Mouse (Mus musculus): ENCODE results near the gene Scnn1b. TPM values are rescaled to one million over a fixed set of nuclear protein-coding genes. Genes with fewer than 3 reads are reported as not detected.

Gene Scnn1b
- polyA plus RNA-seq, 1 experiment = 0.15 TPM

DNA sequence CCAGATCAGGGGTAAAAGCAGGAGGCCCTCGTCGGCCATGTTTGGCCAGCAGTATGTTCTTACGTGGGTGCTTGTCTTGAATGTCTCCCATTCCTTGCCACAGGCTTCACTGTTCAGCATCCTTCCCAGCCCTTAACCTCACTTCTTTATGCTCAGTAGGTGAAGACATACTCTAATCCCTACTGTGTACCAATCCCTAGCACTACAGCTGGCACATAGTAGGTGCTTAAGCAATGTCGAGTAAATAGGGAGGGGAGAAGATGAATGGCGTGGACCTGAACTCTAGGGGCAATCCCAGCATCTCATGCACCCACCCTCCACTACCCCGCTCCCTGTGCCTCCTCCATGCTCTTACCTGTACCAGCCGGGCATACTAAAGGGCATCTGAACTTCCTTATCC is 59.5 kb downstream of the Scnn1b start:
- TF ChIP-seq POLR2A (IDR thresholded peaks at IDR 0.05; ENCODE audit: borderline replicate concordance, extremely low read depth, insufficient read depth, insufficient read length, poor library complexity, severe bottlenecking) (no peak), CTCF (IDR thresholded peaks at IDR 0.05; ENCODE audit: borderline replicate concordance, extremely low read depth, insufficient read depth, insufficient read length) (no peak)
- DNase-seq (ENCODE audit: low read depth) = no peak

DNA sequence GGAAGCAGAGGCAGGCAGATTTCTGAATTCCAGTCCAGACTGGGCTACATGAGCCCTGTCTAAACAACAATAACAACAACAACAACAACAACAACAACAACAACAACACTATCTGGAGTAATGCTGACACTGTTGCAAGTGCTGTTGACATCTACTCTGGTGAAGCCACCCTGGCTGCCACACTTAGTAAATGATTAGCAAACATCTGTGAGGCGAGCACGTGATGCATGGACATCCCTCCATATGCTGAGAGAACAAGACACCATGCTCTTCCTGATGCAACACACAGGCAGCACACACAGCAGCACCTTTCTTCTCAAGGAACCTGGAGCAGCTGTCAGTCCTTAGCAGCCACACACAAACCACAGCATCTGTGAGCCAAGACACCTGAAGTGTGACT is 63.0 kb downstream of the Scnn1b start:
- TF ChIP-seq POLR2A (IDR thresholded peaks at IDR 0.05; ENCODE audit: borderline replicate concordance, extremely low read depth, insufficient read depth, insufficient read length, poor library complexity, severe bottlenecking) (no peak), CTCF (IDR thresholded peaks at IDR 0.05; ENCODE audit: borderline replicate concordance, extremely low read depth, insufficient read depth, insufficient read length) (no peak)
- DNase-seq (ENCODE audit: low read depth) = no peak

DNA sequence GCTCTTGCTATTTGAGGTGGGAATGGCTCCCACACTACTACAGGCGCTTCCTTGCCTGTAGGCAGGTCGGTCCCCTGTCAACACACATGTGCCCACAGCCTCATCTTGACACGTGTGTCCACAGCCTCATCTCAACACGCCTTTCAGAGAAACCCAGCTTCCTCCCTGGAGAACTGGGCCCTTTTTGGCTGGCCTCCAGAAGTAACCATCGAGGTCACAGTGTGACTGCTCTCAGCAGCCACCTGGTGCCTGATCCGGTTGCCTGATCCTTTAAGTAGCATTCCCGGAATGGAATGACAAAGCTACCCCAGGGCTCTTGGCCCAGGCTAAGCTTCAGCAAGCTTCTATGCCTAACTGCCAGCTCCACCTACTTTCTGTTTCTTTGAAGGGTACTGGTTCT is 66.4 kb downstream of the Scnn1b start:
- TF ChIP-seq CTCF (IDR thresholded peaks at IDR 0.05; ENCODE audit: borderline replicate concordance, extremely low read depth, insufficient read depth, insufficient read length) (no peak), POLR2A (IDR thresholded peaks at IDR 0.05; ENCODE audit: borderline replicate concordance, extremely low read depth, insufficient read depth, insufficient read length, poor library complexity, severe bottlenecking) (no peak)
- peak; percentile 31 for DNase-seq (ENCODE audit: low read depth)

DNA sequence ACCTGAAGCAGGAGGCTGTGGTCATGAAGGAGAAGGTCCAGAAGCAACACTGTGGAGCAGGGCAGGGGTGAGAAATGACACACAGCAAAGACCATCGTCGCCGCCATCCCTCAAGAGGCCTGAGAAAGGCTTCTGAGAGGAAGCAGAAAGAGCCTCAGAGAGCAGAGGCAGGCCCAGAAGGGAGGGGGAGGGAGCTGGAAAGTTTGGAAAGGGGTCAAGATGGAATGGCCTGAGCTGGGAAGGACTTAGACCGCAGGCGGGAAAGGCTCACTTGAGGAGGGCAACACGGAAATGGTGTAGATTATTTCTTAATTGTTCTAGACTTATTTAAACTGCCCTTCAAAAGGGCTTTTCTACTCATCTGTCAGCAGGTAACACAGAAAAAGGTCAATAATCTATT is 68.8 kb downstream of the Scnn1b start:
- TF ChIP-seq CTCF (IDR thresholded peaks at IDR 0.05; ENCODE audit: borderline replicate concordance, extremely low read depth, insufficient read depth, insufficient read length) = no peak
- no peak for TF ChIP-seq POLR2A (IDR thresholded peaks at IDR 0.05; ENCODE audit: borderline replicate concordance, extremely low read depth, insufficient read depth, insufficient read length, poor library complexity, severe bottlenecking)
- no peak for DNase-seq (ENCODE audit: low read depth)

DNA sequence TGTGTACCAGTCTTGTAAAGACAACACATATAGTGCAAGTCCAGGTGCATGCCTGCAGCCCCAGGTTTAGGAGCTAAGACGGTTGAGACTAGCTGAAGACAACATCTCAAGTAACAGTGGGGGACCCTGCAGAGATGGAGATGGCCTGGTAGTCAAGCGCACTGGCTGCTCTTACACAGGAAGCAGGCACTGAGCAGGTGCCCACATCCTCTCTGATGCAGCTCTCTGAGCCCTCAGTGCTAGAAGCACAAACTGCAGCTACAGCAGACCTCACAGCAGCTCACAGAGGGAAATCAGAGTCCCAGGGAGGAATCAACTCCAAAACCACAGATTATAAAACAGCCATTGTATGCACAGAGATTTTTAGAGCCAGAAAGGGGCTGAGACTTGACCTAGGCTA is 69.5 kb downstream of the Scnn1b start:
- no peak for TF ChIP-seq POLR2A (IDR thresholded peaks at IDR 0.05; ENCODE audit: borderline replicate concordance, extremely low read depth, insufficient read depth, insufficient read length, poor library complexity, severe bottlenecking)
- TF ChIP-seq CTCF (IDR thresholded peaks at IDR 0.05; ENCODE audit: borderline replicate concordance, extremely low read depth, insufficient read depth, insufficient read length) = no peak
- DNase-seq (ENCODE audit: low read depth) = no peak

DNA sequence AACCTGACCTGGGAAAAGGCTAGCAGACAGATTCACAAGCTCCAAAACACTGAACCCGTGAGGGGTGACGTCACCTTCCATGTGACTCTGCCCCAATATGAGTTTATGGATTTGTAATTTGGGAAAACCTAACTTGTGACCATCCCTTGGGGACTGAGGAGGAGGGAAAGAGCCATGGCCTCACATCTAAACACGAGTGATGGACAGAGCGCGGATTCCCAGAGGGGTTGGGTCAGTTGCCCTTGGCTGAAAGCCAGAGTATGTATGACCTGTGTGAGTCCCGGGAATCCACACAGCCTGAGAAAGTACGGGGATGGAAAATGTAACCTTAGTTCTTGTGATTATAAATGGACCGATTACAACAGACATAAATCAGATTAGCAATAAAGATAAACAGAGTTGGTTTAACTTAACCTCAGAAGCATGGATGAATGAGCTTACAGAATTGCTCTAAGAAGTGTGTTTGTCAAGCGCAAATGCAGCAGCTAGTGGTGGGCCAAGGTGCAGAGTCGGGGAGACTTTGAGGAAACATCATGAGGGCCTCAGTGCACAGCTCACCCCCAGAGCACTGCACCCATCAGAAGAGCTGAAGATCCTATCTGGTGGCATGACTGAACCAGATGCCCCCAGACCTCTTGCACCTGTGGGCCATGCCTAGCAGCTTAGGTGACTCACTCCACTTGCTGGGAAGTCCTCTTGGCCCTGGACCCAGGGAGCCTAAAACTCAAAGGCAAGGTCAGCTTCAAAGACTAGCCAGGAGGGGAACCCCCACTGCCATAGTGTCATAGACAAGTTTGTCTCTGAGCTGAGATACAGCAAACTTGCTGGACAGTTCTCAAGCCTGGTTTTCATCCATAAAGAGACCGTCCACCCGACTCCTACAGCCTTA is 71.3 kb downstream of the Scnn1b start:
- no peak for DNase-seq (ENCODE audit: low read depth)
- TF ChIP-seq POLR2A (IDR thresholded peaks at IDR 0.05; ENCODE audit: borderline replicate concordance, extremely low read depth, insufficient read depth, insufficient read length, poor library complexity, severe bottlenecking) (no peak), CTCF (IDR thresholded peaks at IDR 0.05; ENCODE audit: borderline replicate concordance, extremely low read depth, insufficient read depth, insufficient read length) (no peak)

DNA sequence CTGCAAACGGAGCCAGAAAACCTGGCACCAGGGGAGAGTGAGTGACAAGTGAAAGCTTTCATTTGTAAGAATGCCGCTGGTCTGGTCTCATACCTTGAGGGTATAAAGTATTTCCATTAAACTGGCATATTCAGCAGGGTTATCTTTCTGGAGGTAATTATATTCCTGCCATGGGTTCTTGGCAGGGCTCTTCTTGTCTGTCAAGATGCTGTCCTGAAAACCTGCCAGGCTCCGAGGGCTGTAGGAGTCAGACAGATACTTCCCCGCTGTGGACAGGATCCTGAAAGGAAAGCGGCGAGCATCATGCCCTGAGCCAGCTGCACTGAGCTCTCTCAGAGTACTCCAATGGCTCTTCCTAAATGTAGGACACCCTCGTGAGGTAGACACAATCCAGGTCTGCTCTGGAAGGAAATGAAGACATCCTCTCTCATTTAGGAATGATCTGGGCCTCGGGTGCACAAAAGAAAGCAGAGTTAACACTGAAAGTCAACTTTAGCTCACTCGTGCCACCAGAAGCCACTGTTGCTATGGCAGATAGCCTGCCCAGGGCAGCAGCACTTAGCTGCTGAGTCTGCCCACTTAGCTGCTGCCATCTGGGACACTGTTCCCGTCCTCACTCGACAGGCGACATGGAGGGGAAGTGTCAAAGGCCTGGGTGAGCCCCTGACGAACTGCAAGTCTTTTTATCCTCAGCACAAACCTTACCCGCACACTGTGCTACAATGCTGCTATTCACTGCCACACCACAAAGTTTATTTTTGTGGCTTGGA is 72.2 kb downstream of the Scnn1b start:
- DNase-seq (ENCODE audit: low read depth) = peak; percentile 77
- no peak for TF ChIP-seq POLR2A (IDR thresholded peaks at IDR 0.05; ENCODE audit: borderline replicate concordance, extremely low read depth, insufficient read depth, insufficient read length, poor library complexity, severe bottlenecking)
- TF ChIP-seq CTCF (IDR thresholded peaks at IDR 0.05; ENCODE audit: borderline replicate concordance, extremely low read depth, insufficient read depth, insufficient read length) = no peak

DNA sequence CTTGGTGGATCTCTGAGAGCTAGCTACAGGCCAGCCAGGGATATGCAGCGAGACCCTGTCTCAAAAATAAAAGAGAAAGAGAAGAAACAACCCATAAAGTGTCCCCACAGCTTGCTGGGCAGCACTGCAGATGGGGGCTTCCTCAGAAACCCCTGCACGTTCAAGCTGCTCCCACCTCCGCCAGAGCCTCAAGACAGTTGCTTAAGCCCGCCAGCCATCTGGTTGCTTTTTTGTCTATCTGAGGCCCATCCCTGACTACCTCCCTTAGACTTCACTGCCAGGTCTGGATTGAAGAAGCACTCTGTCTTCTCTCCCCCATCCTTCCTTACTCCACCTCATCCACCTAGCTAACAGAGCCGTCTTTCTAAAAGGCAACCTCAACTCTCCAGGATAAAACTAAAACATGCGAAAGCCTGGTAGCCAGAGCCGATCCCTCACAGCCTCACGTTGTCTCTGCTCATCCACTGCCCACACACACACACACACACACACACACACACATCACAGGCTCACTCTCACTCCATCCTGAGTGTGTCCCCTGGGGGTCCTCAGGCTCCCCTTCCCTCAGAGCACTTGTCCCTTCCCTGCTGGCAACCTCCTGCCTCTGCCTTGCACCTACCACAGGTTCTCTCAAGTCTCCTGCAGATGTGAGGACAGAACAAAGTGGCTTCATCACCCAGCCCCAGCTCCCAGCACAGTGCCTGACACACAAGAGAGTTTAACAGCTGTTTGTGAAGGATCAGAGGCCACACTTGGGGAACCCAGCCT is 73.5 kb downstream of the Scnn1b start:
- DNase-seq (ENCODE audit: low read depth) = peak; percentile 67
- no peak for TF ChIP-seq CTCF (IDR thresholded peaks at IDR 0.05; ENCODE audit: borderline replicate concordance, extremely low read depth, insufficient read depth, insufficient read length)
- TF ChIP-seq POLR2A (IDR thresholded peaks at IDR 0.05; ENCODE audit: borderline replicate concordance, extremely low read depth, insufficient read depth, insufficient read length, poor library complexity, severe bottlenecking) = no peak

DNA sequence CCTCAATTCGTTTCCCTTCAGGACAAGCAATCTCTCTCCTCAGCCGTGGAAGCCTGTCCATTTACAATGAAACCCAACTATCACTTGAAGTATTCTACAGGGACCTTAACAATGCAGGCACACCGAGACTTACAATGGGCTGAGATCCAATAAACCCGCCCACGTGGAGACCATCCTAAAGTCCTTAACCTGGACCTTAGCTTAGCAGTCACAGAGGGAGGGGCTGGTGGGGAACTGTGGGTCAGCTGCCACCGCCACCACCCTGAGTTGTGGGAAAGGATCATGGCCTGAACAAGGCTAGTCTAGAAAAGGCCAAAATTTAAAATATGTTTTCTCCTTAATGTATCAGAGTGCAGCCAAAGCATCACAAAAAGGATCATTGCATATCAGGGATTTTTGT is 74.4 kb downstream of the Scnn1b start:
- TF ChIP-seq POLR2A (IDR thresholded peaks at IDR 0.05; ENCODE audit: borderline replicate concordance, extremely low read depth, insufficient read depth, insufficient read length, poor library complexity, severe bottlenecking) (no peak), CTCF (IDR thresholded peaks at IDR 0.05; ENCODE audit: borderline replicate concordance, extremely low read depth, insufficient read depth, insufficient read length) (no peak)
- peak; percentile 13 for DNase-seq (ENCODE audit: low read depth)

DNA sequence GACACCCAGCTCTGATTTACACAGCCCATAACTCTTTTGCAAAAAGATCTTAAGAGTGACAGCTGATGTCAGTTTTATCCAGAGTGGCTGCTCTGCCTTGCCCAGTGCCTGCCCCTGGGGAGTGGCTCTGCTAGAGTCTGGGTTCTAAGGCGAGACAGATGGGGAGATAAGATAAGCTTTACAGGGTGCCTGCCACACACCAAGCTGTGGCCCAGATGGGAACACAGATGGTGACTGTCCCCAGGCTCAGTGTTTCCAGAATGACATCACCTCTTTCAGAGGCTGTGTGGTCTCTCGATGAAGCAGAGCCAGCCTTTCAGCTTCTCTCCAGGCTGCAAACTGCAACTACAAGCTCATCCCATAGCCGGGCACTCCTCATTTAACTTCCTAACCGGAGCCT is 74.9 kb downstream of the Scnn1b start:
- DNase-seq (ENCODE audit: low read depth) = peak; percentile 89
- TF ChIP-seq CTCF (IDR thresholded peaks at IDR 0.05; ENCODE audit: borderline replicate concordance, extremely low read depth, insufficient read depth, insufficient read length) (no peak), POLR2A (IDR thresholded peaks at IDR 0.05; ENCODE audit: borderline replicate concordance, extremely low read depth, insufficient read depth, insufficient read length, poor library complexity, severe bottlenecking) (no peak)

DNA sequence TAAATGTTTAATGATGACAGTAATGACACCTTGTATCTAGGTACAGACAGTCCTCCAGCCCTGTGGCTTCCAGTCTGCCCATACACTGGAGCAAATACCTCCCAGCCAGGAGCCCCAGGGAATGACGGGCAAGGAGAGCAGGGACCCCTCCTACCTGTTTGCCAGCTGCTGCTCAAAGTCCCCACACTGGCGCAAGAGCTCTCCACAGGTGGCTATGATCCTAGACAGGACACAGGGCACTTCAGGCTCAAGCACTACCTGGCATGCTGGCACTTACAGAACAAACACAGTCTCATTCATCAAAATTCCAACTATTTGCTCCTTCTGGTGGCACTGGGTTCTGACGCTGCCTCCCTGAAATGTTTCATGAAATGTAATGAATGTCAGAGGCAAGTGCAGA is 76.2 kb downstream of the Scnn1b start:
- no peak for DNase-seq (ENCODE audit: low read depth)
- TF ChIP-seq CTCF (IDR thresholded peaks at IDR 0.05; ENCODE audit: borderline replicate concordance, extremely low read depth, insufficient read depth, insufficient read length) (no peak), POLR2A (IDR thresholded peaks at IDR 0.05; ENCODE audit: borderline replicate concordance, extremely low read depth, insufficient read depth, insufficient read length, poor library complexity, severe bottlenecking) (no peak)
